Mouse (Mus musculus): Measurements from ENCODE around the gene Col24a1.

GRCm38 (mm10) chr3:145414362-145414761 lies 122.1 kb downstream of the Col24a1 start:
- no peak for TF ChIP-seq CTCF (IDR thresholded peaks at IDR 0.05; ENCODE audit: extremely low read depth, insufficient read depth, low read length)
- TF ChIP-seq POLR2A (IDR thresholded peaks at IDR 0.05; ENCODE audit: extremely low read depth, insufficient read depth, low read length) = no peak
